Mouse (Mus musculus) G1E (cell line): ENCODE data around the gene Naa40.

Experiments used
- CTCF ChIP-seq: IDR thresholded peaks from 2 replicates; pipeline ENCODE4 v1.5.1; 2012; ENCODE audit warnings: low read depth, low read length, inconsistent platforms, mixed read lengths
- GATA1 ChIP-seq: IDR thresholded peaks from 2 replicates; pipeline ENCODE4 v1.6.1; 2012; ENCODE audit warnings: borderline replicate concordance, low read length, inconsistent platforms, mixed read lengths
- TAL1 ChIP-seq: conservative IDR thresholded peaks from 2 replicates; pipeline ENCODE4 v1.6.1; 2012; ENCODE audit warnings: low read depth, low read length, inconsistent platforms, mixed read lengths

DNA sequence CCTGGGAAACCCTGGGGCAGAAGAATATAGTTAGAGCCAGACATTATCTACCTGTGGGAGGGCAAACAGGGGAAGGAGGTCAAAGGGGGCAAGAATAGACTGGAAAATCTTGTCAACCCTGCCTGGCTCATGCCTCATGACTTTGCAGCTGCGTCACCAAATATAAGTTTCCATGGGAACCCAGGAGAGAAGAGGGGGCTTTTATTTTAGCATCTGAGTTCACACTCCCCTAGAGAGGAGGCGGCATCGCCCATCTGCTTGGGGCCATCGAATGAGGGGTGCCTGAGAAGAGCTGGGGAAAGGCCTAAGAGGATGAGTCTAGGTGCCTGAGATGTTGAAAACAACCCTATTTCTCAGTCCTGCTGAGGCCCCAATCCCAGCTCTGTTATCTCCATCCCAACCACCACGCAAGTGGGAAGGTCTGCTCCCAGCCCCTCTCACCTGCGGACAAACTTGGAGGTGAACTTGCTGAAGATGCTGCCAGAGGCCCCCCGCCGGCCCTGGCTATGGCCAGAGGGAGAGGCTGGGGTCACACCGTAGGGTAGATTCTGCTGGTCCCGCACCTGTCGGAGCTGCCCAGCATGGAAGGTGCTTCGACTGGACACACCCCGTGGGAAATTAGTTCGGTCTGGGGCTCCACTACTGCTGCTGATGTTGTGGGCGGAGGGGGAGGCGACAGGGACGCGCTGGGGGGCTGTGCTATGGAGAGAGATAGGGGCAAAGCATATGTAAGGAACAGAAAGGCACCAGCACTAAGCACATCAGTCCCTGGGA is 39.8 kb upstream of the Naa40 start:
- no peak for TF ChIP-seq CTCF
- no peak for TF ChIP-seq GATA1
- TF ChIP-seq TAL1, result no peak
